Comparison of ENCODE assay signal across 11 mouse cellular contexts in the genomic region with DNA sequence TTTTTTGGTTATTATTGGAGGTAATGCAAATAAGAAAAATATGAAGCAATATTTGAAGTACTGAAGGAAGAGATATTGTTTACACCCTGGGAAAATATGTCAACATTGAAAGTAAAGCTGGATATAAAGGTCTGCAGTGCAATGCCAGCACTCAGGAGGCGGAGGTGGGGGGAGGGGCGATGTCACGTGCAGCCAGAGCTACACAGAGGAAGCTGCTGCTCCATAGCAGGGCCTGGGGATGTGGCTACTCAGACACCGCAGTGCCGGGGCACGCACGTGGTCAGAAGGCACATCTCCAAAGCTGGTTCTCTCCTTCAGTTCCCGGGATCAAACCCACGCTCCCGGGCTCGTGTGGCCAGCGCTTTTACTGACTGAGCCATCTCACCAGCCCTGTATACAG.
DNase-seq lines count a peak whose midpoint lies in the region; ATAC-seq and TF ChIP-seq lines count a peak whose summit lies in the region.
"Had no signal": no experiment of that assay in that cellular context is flagged by ENCODE, and none has a peak within 500 bp of the region (broad histone marks: within the 10 kb centered on the region; RNA-seq: fewer than 3 reads in every experiment).

No protein-coding gene starts in this region.

- no peaks in the 10 kb centered on the region for H3K9me3 ChIP-seq in forebrain, embryonic 11.5 days (ENCODE audit: control insufficient read depth, low read length)
- no peaks in the 10 kb centered on the region for H3K9me3 ChIP-seq in forebrain, embryonic 16.5 days (ENCODE audit: control insufficient read depth, low read length)
- H3K9me3 ChIP-seq: heart, embryonic 12.5 days; liver, embryonic 15.5 days had no signal

- DNase-seq in forebrain, embryonic 11.5 days (ENCODE audit: low spot score): peak; percentile 68
- DNase-seq in spleen, adult 18-20 months: peak; percentile 18 to 22
- no peak for DNase-seq in spleen, postnatal 14 days (ENCODE audit: low spot score in 2 of 2)
- DNase-seq in lung, postnatal 10 days: peak; percentile 44
- peak; percentile 71 to 79 for DNase-seq in thymus, postnatal 36 days
- no peak for DNase-seq in cerebellum, adult 2 months
- no peak for DNase-seq in ovary, postnatal 10 days (ENCODE audit: low spot score)
- DNase-seq: kidney, postnatal 14 days had no signal

- no peak overlapping the region for H3K27ac ChIP-seq in forebrain, embryonic 11.5 days (ENCODE audit: low read depth, low read length)
- no peak overlapping the region for H3K27ac ChIP-seq in forebrain, embryonic 16.5 days (ENCODE audit: low read length)
- no peak overlapping the region for H3K27ac ChIP-seq in cerebellum, adult 2 months (ENCODE audit: insufficient read depth, low read length)
- H3K27ac ChIP-seq: liver, embryonic 15.5 days had no signal

- no peak for TF ChIP-seq CTCF in cerebellum, adult 2 months (IDR thresholded peaks at IDR 0.05; ENCODE audit: borderline replicate concordance, insufficient read depth, low read depth, low read length)

- ATAC-seq in forebrain, embryonic 11.5 days (replicated peaks; ENCODE audit: low FRiP score): peak; percentile 60; the same call in 1 of the 2 replicates
- ATAC-seq in forebrain, embryonic 16.5 days: no peak

- no peak overlapping the region for H3K4me2 ChIP-seq in forebrain, embryonic 11.5 days (ENCODE audit: low read depth, low read length, severe bottlenecking)
- no peak overlapping the region for H3K4me2 ChIP-seq in forebrain, embryonic 16.5 days (ENCODE audit: low read length)
- H3K4me2 ChIP-seq: heart, embryonic 12.5 days; liver, embryonic 15.5 days had no signal

- TF ChIP-seq POLR2A in cerebellum, adult 2 months (IDR thresholded peaks at IDR 0.05; ENCODE audit: borderline replicate concordance, insufficient read depth, low read length): no peak

- no peak overlapping the region for H3K4me3 ChIP-seq in forebrain, embryonic 11.5 days (ENCODE audit: low read depth, low read length)
- H3K4me3 ChIP-seq in forebrain, embryonic 16.5 days (replicated peaks; ENCODE audit: low read length): no peak overlapping the region
- H3K4me3 ChIP-seq in cerebellum, adult 2 months (replicated peaks; ENCODE audit: insufficient read depth, low read depth, low read length): no peak overlapping the region
- H3K4me3 ChIP-seq: heart, embryonic 12.5 days; liver, embryonic 15.5 days had no signal

- WGBS in forebrain, embryonic 11.5 days: 51% methylated on average over 12 of the region's 12 CpGs
- WGBS in forebrain, embryonic 16.5 days: 44% methylated on average over 12 of the region's 12 CpGs
- 53% methylated on average over 12 of the region's 12 CpGs for WGBS in cerebellum, adult 2 months

- H3K27me3 ChIP-seq in forebrain, embryonic 11.5 days (ENCODE audit: control insufficient read depth, insufficient read depth, low read length): no peaks in the 10 kb centered on the region
- H3K27me3 ChIP-seq in forebrain, embryonic 16.5 days (replicated peaks; ENCODE audit: control insufficient read depth, insufficient read depth, low read length): no peaks in the 10 kb centered on the region
- no peaks in the 10 kb centered on the region for H3K27me3 ChIP-seq in cerebellum, adult 2 months (ENCODE audit: control insufficient read depth, insufficient read depth, low read length)
- H3K27me3 ChIP-seq: liver, embryonic 15.5 days had no signal

- H3K36me3 ChIP-seq in forebrain, embryonic 11.5 days (ENCODE audit: control insufficient read depth, insufficient read depth, low read length): no peaks in the 10 kb centered on the region
- no peaks in the 10 kb centered on the region for H3K36me3 ChIP-seq in forebrain, embryonic 16.5 days (ENCODE audit: control insufficient read depth, insufficient read depth)
- H3K36me3 ChIP-seq: heart, embryonic 12.5 days; liver, embryonic 15.5 days had no signal

- H3K9ac ChIP-seq in forebrain, embryonic 11.5 days (ENCODE audit: low read length): no peak overlapping the region
- H3K9ac ChIP-seq in forebrain, embryonic 16.5 days (replicated peaks; ENCODE audit: low read depth, low read length): no peak overlapping the region
- H3K9ac ChIP-seq: heart, embryonic 12.5 days; liver, embryonic 15.5 days had no signal

- no peaks in the 10 kb centered on the region for H3K4me1 ChIP-seq in forebrain, embryonic 11.5 days (replicated peaks; ENCODE audit: control insufficient read depth, insufficient read depth, low read length)
- no peaks in the 10 kb centered on the region for H3K4me1 ChIP-seq in forebrain, embryonic 16.5 days (replicated peaks; ENCODE audit: control insufficient read depth, insufficient read depth, low read length)
- H3K4me1 ChIP-seq in cerebellum, adult 2 months (ENCODE audit: control insufficient read depth, insufficient read depth, low read length): peaks cover 6% of the 10 kb centered on the region
- H3K4me1 ChIP-seq: liver, embryonic 15.5 days had no signal

Comparison
In these comparisons a context has a peak if more than half of its experiments do, and no peak if none do; other contexts are left out.
1. DNase-seq: peak in forebrain, embryonic 11.5 days (single experiment), spleen, adult 18-20 months (2 of 2), lung, postnatal 10 days (single experiment) and thymus, postnatal 36 days (2 of 2); none in spleen, postnatal 14 days (0 of 2), cerebellum, adult 2 months (0 of 2) and ovary, postnatal 10 days (single experiment).